Mouse (Mus musculus): ENCODE measurements at regions not wholly inside any gene's neighbourhood (a gene's known extent, or its start where the extent isn't known, plus 50 kb on each side); places are given as distances from the start of the nearest gene placed in this dataset.

GRCm38 (mm10) chr2:45252321-45252720, 135.1 kb upstream of the Zeb2 start:
- no peak overlapping the region for H3K4me3 ChIP-seq (ENCODE audit: low read depth, low read length)
- H3K36me3 ChIP-seq (ENCODE audit: control insufficient read depth, insufficient read depth, low read length) = no peaks in the 10 kb centered on the region
- no peaks in the 10 kb centered on the region for H3K9me3 ChIP-seq (ENCODE audit: control insufficient read depth, low read length)
- no peak for DNase-seq (ENCODE audit: low spot score)
- H3K27ac ChIP-seq (ENCODE audit: low read depth, low read length) = no peak overlapping the region
- WGBS = 89% methylated on average over 4 of the region's 4 CpGs
- H3K27me3 ChIP-seq (ENCODE audit: control insufficient read depth, insufficient read depth, low read length) = no peaks in the 10 kb centered on the region
- no peaks in the 10 kb centered on the region for H3K4me1 ChIP-seq (ENCODE audit: control insufficient read depth, insufficient read depth, low read length)
- no peak for ATAC-seq (ENCODE audit: insufficient read depth, low FRiP score, low TSS enrichment)
- no peak overlapping the region for H3K4me2 ChIP-seq (ENCODE audit: low read depth)
- H3K9ac ChIP-seq (ENCODE audit: low read length) = no peak overlapping the region

GRCm38 (mm10) chr2:45249658-45250057, 132.5 kb upstream of the Zeb2 start:
- Histone ChIP-seq H3K36me3 (ENCODE audit: control insufficient read depth, insufficient read depth, low read length) (no peaks in the 10 kb centered on the region), H3K4me3 (ENCODE audit: low read depth, low read length) (no peak overlapping the region), H3K9me3 (ENCODE audit: control insufficient read depth, low read length) (no peaks in the 10 kb centered on the region), H3K27ac (ENCODE audit: low read depth, low read length) (no peak overlapping the region), H3K4me1 (ENCODE audit: control insufficient read depth, insufficient read depth, low read length) (no peaks in the 10 kb centered on the region), H3K4me2 (ENCODE audit: low read depth) (no peak overlapping the region), H3K9ac (ENCODE audit: low read length) (no peak overlapping the region), H3K27me3 (ENCODE audit: control insufficient read depth, insufficient read depth, low read length) (no peaks in the 10 kb centered on the region)
- DNase-seq (ENCODE audit: low spot score) (no peak), ATAC-seq (ENCODE audit: insufficient read depth, low FRiP score, low TSS enrichment) (no peak)
- 87% methylated on average over 1 of the region's 1 CpGs for WGBS

GRCm38 (mm10) chr2:45246061-45246945, 129.1 kb upstream of the Zeb2 start:
- no peaks in the 10 kb centered on the region for H3K9me3 ChIP-seq (ENCODE audit: control insufficient read depth, low read length)
- no peak overlapping the region for H3K4me2 ChIP-seq (ENCODE audit: low read depth)
- WGBS = 89% methylated on average over 10 of the region's 10 CpGs
- H3K4me3 ChIP-seq (ENCODE audit: low read depth, low read length) = no peak overlapping the region
- H3K36me3 ChIP-seq (ENCODE audit: control insufficient read depth, insufficient read depth, low read length) = no peaks in the 10 kb centered on the region
- no peaks in the 10 kb centered on the region for H3K27me3 ChIP-seq (ENCODE audit: control insufficient read depth, insufficient read depth, low read length)
- H3K4me1 ChIP-seq (ENCODE audit: control insufficient read depth, insufficient read depth, low read length) = no peaks in the 10 kb centered on the region
- DNase-seq (ENCODE audit: low spot score) (no peak), ATAC-seq (ENCODE audit: insufficient read depth, low FRiP score, low TSS enrichment) (no peak)
- H3K27ac ChIP-seq (ENCODE audit: low read depth, low read length) = no peak overlapping the region
- no peak overlapping the region for H3K9ac ChIP-seq (ENCODE audit: low read length)

- H3K27ac ChIP-seq (ENCODE audit: low read depth, low read length) = no peak overlapping the region
- H3K36me3 ChIP-seq (ENCODE audit: control insufficient read depth, insufficient read depth, low read length) = no peaks in the 10 kb centered on the region
- H3K4me2 ChIP-seq (ENCODE audit: low read depth) = no peak overlapping the region
- ATAC-seq (ENCODE audit: insufficient read depth, low FRiP score, low TSS enrichment) (no peak), DNase-seq (ENCODE audit: low spot score) (no peak)
- H3K4me3 ChIP-seq (ENCODE audit: low read depth, low read length) = no peak overlapping the region
- no peaks in the 10 kb centered on the region for H3K27me3 ChIP-seq (ENCODE audit: control insufficient read depth, insufficient read depth, low read length)
- H3K9ac ChIP-seq (ENCODE audit: low read length) = no peak overlapping the region
- WGBS = 89% methylated on average over 1 of the region's 1 CpGs
- no peaks in the 10 kb centered on the region for H3K9me3 ChIP-seq (ENCODE audit: control insufficient read depth, low read length)
- no peaks in the 10 kb centered on the region for H3K4me1 ChIP-seq (ENCODE audit: control insufficient read depth, insufficient read depth, low read length)
Measured at GRCm38 (mm10) chr2:45245506-45245905, 128.3 kb upstream of the Zeb2 start.

- Histone ChIP-seq H3K4me1 (ENCODE audit: control insufficient read depth, insufficient read depth, low read length) (no peaks in the 10 kb centered on the region), H3K9me3 (ENCODE audit: control insufficient read depth, low read length) (no peaks in the 10 kb centered on the region), H3K4me2 (ENCODE audit: low read depth) (no peak overlapping the region), H3K36me3 (ENCODE audit: control insufficient read depth, insufficient read depth, low read length) (no peaks in the 10 kb centered on the region), H3K27ac (ENCODE audit: low read depth, low read length) (no peak overlapping the region), H3K4me3 (ENCODE audit: low read depth, low read length) (no peak overlapping the region), H3K27me3 (ENCODE audit: control insufficient read depth, insufficient read depth, low read length) (no peaks in the 10 kb centered on the region), H3K9ac (ENCODE audit: low read length) (no peak overlapping the region)
- no peak for DNase-seq (ENCODE audit: low spot score)
- no peak for ATAC-seq (ENCODE audit: insufficient read depth, low FRiP score, low TSS enrichment)
- WGBS = 87% methylated on average over 14 of the region's 14 CpGs
Measured at GRCm38 (mm10) chr2:45244491-45244890, 127.3 kb upstream of the Zeb2 start.

- DNase-seq (ENCODE audit: low spot score) (no peak), ATAC-seq (ENCODE audit: insufficient read depth, low FRiP score, low TSS enrichment) (no peak)
- Histone ChIP-seq H3K36me3 (ENCODE audit: control insufficient read depth, insufficient read depth, low read length) (no peaks in the 10 kb centered on the region), H3K4me3 (ENCODE audit: low read depth, low read length) (no peak overlapping the region), H3K27me3 (ENCODE audit: control insufficient read depth, insufficient read depth, low read length) (no peaks in the 10 kb centered on the region), H3K4me2 (ENCODE audit: low read depth) (no peak overlapping the region), H3K9me3 (ENCODE audit: control insufficient read depth, low read length) (no peaks in the 10 kb centered on the region), H3K9ac (ENCODE audit: low read length) (no peak overlapping the region), H3K4me1 (ENCODE audit: control insufficient read depth, insufficient read depth, low read length) (no peaks in the 10 kb centered on the region), H3K27ac (ENCODE audit: low read depth, low read length) (no peak overlapping the region)
- WGBS = 88% methylated on average over 16 of the region's 16 CpGs
Measured at GRCm38 (mm10) chr2:45239501-45240292, 122.5 kb upstream of the Zeb2 start.

GRCm38 (mm10) chr2:45239001-45239400, 121.8 kb upstream of the Zeb2 start:
- no peak overlapping the region for H3K27ac ChIP-seq (ENCODE audit: low read depth, low read length)
- H3K36me3 ChIP-seq (ENCODE audit: control insufficient read depth, insufficient read depth, low read length) = no peaks in the 10 kb centered on the region
- H3K4me3 ChIP-seq (ENCODE audit: low read depth, low read length) = no peak overlapping the region
- ATAC-seq (ENCODE audit: insufficient read depth, low FRiP score, low TSS enrichment) = no peak
- H3K9me3 ChIP-seq (ENCODE audit: control insufficient read depth, low read length) = no peaks in the 10 kb centered on the region
- no peak overlapping the region for H3K9ac ChIP-seq (ENCODE audit: low read length)
- H3K4me2 ChIP-seq (ENCODE audit: low read depth) = no peak overlapping the region
- WGBS = 90% methylated on average over 6 of the region's 6 CpGs
- DNase-seq (ENCODE audit: low spot score) = no peak
- no peaks in the 10 kb centered on the region for H3K27me3 ChIP-seq (ENCODE audit: control insufficient read depth, insufficient read depth, low read length)
- H3K4me1 ChIP-seq (ENCODE audit: control insufficient read depth, insufficient read depth, low read length) = no peaks in the 10 kb centered on the region

GRCm38 (mm10) chr2:45236168-45236700, 119.0 kb upstream of the Zeb2 start:
- Histone ChIP-seq H3K4me1 (ENCODE audit: control insufficient read depth, insufficient read depth, low read length) (no peaks in the 10 kb centered on the region), H3K4me2 (ENCODE audit: low read depth) (no peak overlapping the region), H3K9ac (ENCODE audit: low read length) (no peak overlapping the region), H3K36me3 (ENCODE audit: control insufficient read depth, insufficient read depth, low read length) (no peaks in the 10 kb centered on the region), H3K4me3 (ENCODE audit: low read depth, low read length) (no peak overlapping the region), H3K9me3 (ENCODE audit: control insufficient read depth, low read length) (no peaks in the 10 kb centered on the region), H3K27ac (ENCODE audit: low read depth, low read length) (no peak overlapping the region), H3K27me3 (ENCODE audit: control insufficient read depth, insufficient read depth, low read length) (no peaks in the 10 kb centered on the region)
- ATAC-seq (ENCODE audit: insufficient read depth, low FRiP score, low TSS enrichment) (no peak), DNase-seq (ENCODE audit: low spot score) (no peak)
- 94% methylated on average over 13 of the region's 13 CpGs for WGBS
